Mouse (Mus musculus): ENCODE measurements around the gene Phc3. TPM values are rescaled to one million over a fixed set of nuclear protein-coding genes. Genes with fewer than 3 reads are reported as not detected.

The Phc3 gene
- 10 to 100 TPM; 33.0 to 36.2 TPM for total RNA-seq (2021)
- long read RNA-seq, experiment 1, partial matches to known transcripts: 0 of 2 reads
- long read RNA-seq, experiment 1, other reads (novel, unspliced or antisense): 2 of 2 reads
- long read RNA-seq, experiment 2: 0 reads

DNA sequence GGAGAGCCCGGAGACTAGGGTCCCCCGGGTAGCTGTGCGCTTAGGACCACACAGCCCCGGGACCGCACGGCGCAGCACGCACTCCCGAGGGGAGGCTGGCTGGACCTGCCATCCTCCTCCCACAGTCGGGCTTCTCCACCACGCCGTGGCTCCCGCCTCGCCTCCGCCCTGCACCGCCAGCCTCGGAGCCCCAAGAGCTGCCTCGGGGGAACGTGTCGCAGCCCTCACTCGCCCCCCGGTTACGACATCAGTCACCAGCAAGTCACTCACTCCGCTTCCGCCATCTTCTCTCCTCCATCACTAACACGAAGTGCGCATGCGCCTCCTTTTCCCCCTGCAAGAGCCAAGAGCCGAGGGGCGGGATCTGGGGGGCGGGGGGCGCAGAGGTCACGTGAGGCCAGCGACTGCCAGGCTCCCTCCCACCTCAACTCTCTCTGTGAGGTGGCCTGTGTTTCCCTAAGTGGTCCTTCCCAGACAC lies at the start of gene Phc3:
Phc3 (minus strand) TSS at position 312 of the 478 bp plus-strand sequence.
- intact Hi-C loops (cut with DNase I): loop anchor here (10.0 kb wide), 1 partner anchor 364 kb away; the partner anchor contains the start of gene Mynn
- peak; percentile 93 to 94 for DNase-seq (ENCODE audit: low spot score in 2 of 2)

DNA sequence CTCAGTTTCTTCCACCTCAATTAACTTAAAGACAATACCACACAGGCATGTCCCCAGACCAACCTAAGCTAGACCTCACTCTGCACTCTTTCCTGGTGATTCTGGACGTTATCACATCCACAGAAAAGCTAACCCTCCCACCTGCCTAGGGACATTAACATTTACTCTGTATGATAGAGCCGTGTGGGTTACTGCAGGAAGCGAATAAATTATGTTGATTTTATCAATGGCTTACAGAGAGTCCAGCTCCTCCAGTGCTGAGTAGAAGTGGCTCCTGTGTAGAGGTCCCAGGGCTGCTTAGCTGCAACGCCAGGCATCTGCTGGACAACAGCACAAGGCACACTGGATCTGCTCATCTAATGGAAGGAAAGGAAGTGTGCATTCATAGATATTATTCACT lies 48.4 kb upstream of the Phc3 start:
- intact Hi-C loops (cut with DNase I): no loop called here
- no peak for DNase-seq (ENCODE audit: low spot score in 2 of 2)

DNA sequence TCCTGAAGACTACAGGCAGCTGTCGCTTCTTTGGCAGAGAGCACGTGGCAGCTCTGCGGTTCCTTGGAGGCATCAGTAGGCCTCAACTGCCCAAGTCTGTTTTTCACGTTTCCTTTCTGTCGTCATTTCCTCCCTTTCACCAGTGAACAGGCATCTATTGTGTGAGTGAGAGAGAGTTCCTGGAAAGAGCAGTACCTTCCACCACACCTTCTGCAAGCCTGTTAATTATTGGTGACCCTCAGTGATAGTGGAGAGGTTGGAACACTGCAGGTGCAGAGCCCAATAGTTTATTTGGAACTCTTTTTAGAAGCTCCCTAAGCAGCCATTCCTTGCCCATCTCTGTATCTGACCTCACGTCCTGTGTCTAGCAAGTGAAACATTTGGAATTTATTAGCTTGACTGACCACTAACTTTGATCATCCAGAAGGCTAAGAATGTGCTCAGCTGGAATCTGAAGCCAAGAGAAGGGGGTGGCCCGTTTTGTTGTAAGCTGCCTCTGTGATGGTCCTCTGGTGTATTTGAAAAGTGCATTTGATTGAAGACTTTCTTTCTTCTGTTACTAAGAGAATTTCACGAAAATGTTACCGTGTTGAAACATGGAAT lies 47.5 kb upstream of the Phc3 start:
- DNase-seq (ENCODE audit: low spot score in 2 of 2): no peak
- intact Hi-C loops (cut with DNase I): no loop called here

DNA sequence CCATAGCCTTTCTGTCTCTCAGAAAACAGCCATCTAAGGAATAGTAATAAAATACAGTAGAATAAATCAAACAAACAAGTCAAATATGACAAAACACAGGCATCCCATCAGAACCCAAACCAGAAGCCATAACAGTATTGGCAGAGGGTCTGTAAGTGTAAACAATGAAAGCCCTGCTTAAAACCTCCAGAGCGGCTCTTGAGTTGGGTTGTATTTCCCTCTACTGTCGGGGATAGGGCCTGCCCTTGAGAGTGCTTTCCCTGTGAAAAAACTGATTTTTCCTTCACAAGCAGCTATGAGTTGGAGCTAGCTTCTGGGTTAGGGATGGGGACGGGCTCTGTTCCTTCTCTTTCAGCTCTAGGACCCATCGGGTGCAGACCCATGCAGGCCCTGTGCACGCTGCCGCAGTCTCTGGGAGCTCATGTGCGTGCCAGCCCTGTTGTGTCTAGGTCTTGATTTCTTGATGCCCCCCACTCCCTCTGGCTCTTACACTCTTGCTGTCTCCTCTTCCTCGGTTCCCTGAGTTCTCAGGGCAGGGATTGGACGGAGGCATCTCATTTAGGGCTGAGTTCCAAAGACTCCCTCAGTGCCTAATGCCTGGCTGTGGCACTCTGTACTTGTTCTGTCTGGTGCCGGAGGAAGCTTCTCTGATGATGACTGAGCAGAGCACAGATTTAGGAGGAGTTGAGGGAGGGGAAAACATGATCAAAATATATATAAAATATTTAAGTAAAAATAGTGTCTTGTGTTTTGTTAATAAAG lies 46.6 kb upstream of the Phc3 start:
- intact Hi-C loops (cut with DNase I): no loop called here
- DNase-seq (ENCODE audit: low spot score in 2 of 2): no peak

GRCm38 (mm10) chr3:31014374-31014773 lies 45.2 kb upstream of the Phc3 start:
- intact Hi-C loops (cut with DNase I): no loop called here
- DNase-seq (ENCODE audit: low spot score in 2 of 2): no peak

- DNase-seq (ENCODE audit: low spot score in 2 of 2): no peak
- intact Hi-C loops (cut with DNase I): no loop called here
These were observed 35.4 kb upstream of the Phc3 start for GRCm38 (mm10) chr3:31004320-31005209.

- intact Hi-C loops (cut with DNase I): no loop called here
- no peak for DNase-seq (ENCODE audit: low spot score in 2 of 2)
These were observed 31.9 kb upstream of the Phc3 start for GRCm38 (mm10) chr3:31001048-31001676.

- DNase-seq (ENCODE audit: low spot score in 2 of 2): no peak
- intact Hi-C loops (cut with DNase I): no loop called here
These were observed 30.8 kb upstream of the Phc3 start for GRCm38 (mm10) chr3:31000018-31000407.

GRCm38 (mm10) chr3:30999401-31000017 lies 30.3 kb upstream of the Phc3 start:
- DNase-seq (ENCODE audit: low spot score in 2 of 2): no peak
- intact Hi-C loops (cut with DNase I): no loop called here

- DNase-seq (ENCODE audit: low spot score in 2 of 2): no peak
- intact Hi-C loops (cut with DNase I): no loop called here
These were observed 27.4 kb upstream of the Phc3 start for GRCm38 (mm10) chr3:30996688-30997014.

- intact Hi-C loops (cut with DNase I): no loop called here
- DNase-seq (ENCODE audit: low spot score in 2 of 2): peak; percentile 44 to 54
These were observed 26.9 kb upstream of the Phc3 start for GRCm38 (mm10) chr3:30995899-30996687.

DNA sequence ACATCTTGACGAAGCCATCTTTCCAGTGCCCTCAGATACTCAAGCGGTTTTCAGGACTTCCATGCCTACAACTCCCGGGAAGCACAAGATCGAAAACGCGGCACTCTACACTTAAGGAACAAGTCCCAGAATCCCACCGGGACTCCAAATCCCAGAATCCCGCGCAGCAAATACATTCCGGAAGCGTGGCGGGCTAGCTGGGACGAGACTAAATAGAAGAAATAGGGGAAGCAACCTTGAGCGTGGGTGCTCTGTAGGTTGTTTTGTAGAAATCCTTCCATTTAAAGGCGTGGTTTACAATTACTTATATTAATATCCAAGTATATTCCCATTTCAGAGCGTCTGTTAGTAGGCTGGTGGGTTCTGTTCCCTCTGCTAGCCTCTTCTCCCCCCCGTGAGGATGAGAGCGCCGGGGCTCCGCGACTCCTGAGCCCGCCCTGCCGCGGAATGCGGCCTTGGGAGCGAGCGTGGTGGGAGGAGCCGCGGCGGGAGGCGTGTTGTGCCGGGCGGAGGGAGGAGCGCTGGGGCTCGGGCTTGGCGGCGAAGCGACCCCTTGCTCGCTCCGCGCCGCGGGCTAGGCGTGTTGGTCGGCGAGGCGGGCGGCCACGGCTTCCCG lies 26.2 kb upstream of the Phc3 start, which contains the start of gene Prkci:
Prkci (plus strand) TSS at position 465 of the 616 bp plus-strand sequence.
- intact Hi-C loops (cut with DNase I): no loop called here
- peak; percentile 90 to 93 for DNase-seq (ENCODE audit: low spot score in 2 of 2)

- intact Hi-C loops (cut with DNase I): no loop called here
- DNase-seq (ENCODE audit: low spot score in 2 of 2): no peak
These were observed 25.6 kb upstream of the Phc3 start for GRCm38 (mm10) chr3:30994859-30995258.

DNA sequence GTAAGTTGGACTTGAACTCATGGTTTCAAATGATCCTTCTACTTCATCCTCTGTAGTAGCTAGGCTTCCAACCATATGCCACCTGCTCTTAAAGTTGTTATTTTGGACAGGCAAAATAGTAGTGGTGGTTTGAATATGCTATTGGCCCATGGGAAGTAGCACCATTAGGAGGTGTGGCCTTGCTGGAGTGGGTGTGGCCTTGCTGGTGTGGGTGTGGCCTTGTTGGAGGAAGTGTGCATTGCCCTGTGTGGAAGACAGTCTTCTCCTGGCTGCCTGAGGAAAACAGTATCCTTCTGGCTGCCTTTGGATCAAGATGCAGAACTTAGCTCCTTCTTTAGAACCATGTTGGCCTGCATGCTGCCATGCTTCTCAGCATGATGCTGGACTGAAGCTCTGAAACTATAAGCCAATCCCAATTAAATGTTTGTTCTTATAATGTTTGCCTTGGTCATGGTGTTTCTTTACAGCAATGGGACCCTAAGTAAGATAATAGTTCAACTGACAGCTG lies 23.9 kb upstream of the Phc3 start:
- intact Hi-C loops (cut with DNase I): no loop called here
- DNase-seq (ENCODE audit: low spot score in 2 of 2): no peak

- DNase-seq (ENCODE audit: low spot score in 2 of 2): no peak
- intact Hi-C loops (cut with DNase I): no loop called here
These were observed 22.9 kb upstream of the Phc3 start for GRCm38 (mm10) chr3:30992161-30992560.

GRCm38 (mm10) chr3:30987396-30988318 lies 18.4 kb upstream of the Phc3 start:
- DNase-seq (ENCODE audit: low spot score in 2 of 2): no peak
- intact Hi-C loops (cut with DNase I): no loop called here

Measured in left cerebral cortex, postnatal 14 days (tissue).